Mouse (Mus musculus) C2C12 (cell line): ENCODE measurements around the gene Cep164. TPM values are rescaled to one million over a fixed set of nuclear protein-coding genes. Genes with fewer than 3 reads are reported as not detected.

Experiments
- H3K27me3 ChIP-seq: one replicate; pipeline ENCODE4 v1.6.1; 2011; ENCODE audit not compliant: control insufficient read depth, insufficient read depth, insufficient read length
- H3K36me3 ChIP-seq: one replicate; pipeline ENCODE4 v1.6.1; 2011; ENCODE audit not compliant: control insufficient read depth, insufficient read depth
- H3K4me3 ChIP-seq: one replicate; pipeline ENCODE4 v1.5.1; 2011; ENCODE audit warnings: mild to moderate bottlenecking, control low read depth; ENCODE audit not compliant: poor library complexity, insufficient read depth, severe bottlenecking
- H3K79me2 ChIP-seq: one replicate; pipeline ENCODE4 v1.6.1; 2011; ENCODE audit not compliant: control insufficient read depth, insufficient read depth
- H3K79me3 ChIP-seq: one replicate; pipeline ENCODE4 v1.6.1; 2011; ENCODE audit warnings: low read depth, control low read depth
- H3ac ChIP-seq: one replicate; pipeline ENCODE3; 2011; ENCODE audit warnings: low read depth; ENCODE audit not compliant: control insufficient read depth, insufficient read length
- CEBPB ChIP-seq: IDR thresholded peaks from one replicate; pipeline ENCODE4 v1.6.1; 2011; ENCODE audit warnings: low read depth, mild to moderate bottlenecking, control low read depth, moderate library complexity
- CTCF ChIP-seq: IDR thresholded peaks from one replicate; pipeline ENCODE4 v1.5.1; 2011; ENCODE audit not compliant: control insufficient read depth, insufficient read depth, insufficient read length
- FOSL1 ChIP-seq: IDR thresholded peaks from one replicate; pipeline ENCODE4 v1.8.0; 2011; ENCODE audit warnings: mild to moderate bottlenecking, low read length; ENCODE audit not compliant: poor library complexity, insufficient read depth, severe bottlenecking
- MAX ChIP-seq: IDR thresholded peaks from one replicate; pipeline ENCODE4 v1.6.1; 2011; ENCODE audit warnings: mild to moderate bottlenecking, control low read depth
- MYOD1 ChIP-seq: IDR thresholded peaks from one replicate; pipeline ENCODE4 v1.6.1; 2011; ENCODE audit warnings: low read depth; ENCODE audit not compliant: control insufficient read depth, insufficient read length
- MYOG ChIP-seq: IDR thresholded peaks from one replicate; pipeline ENCODE4 v1.6.1; 2011; ENCODE audit not compliant: control insufficient read depth, insufficient read length; ENCODE audit errors: extremely low read depth
- USF1 ChIP-seq: IDR thresholded peaks from one replicate; pipeline ENCODE4 v1.6.1; 2011; ENCODE audit warnings: low read depth, mild to moderate bottlenecking, control low read depth, moderate library complexity
- polyA plus RNA-seq: library from polyadenylated mRNA; unstranded; fragments of >200 nt; fragmentation: generic; extraction: Trizol; gene quantifications from one replicate; pipeline ENCODE4 v1.2.1, GENCODE M21; 2012; ENCODE audit warnings: missing spikeins

The Cep164 gene
- polyA plus RNA-seq, 1 experiment = 12.7 TPM

DNA sequence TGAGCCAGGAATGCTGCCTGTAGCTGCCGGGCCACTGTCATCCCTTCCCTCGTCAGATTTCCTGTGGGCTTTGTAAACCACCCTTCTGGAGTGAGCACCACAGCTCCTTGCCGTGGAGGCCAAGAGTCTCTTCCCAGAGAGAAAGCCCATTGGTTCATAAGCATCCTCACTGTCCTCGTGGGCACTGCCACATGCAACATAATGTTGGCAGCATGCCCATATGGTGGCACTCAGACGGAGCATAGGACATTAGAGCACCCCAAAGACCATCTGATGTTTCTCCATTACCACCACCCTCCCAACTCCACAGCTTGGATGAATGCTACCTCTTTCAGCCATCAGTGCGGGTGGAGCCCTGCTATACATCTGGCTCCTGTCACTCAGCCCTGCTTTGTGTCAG is 95.2 kb downstream of the Cep164 start:
- Histone ChIP-seq H3K4me3 (no peak overlapping the region), H3K27me3 (peaks cover 4% of the 10 kb centered on the region), H3K79me2 (no peaks in the 10 kb centered on the region), H3K36me3 (no peaks in the 10 kb centered on the region), H3K79me3 (no peaks in the 10 kb centered on the region), H3ac (no peak overlapping the region)
- no peak for TF ChIP-seq MYOD1
- TF ChIP-seq USF1 = no peak
- no peak for TF ChIP-seq MYOG
- no peak for TF ChIP-seq FOSL1
- no peak for TF ChIP-seq CTCF
- TF ChIP-seq CEBPB = no peak
- TF ChIP-seq MAX = no peak

GRCm38 (mm10) chr9:45731851-45732250 is 96.6 kb downstream of the Cep164 start:
- Histone ChIP-seq H3K79me2 (no peaks in the 10 kb centered on the region), H3K27me3 (peaks cover 4% of the 10 kb centered on the region), H3K4me3 (no peak overlapping the region), H3ac (no peak overlapping the region), H3K36me3 (no peaks in the 10 kb centered on the region), H3K79me3 (no peaks in the 10 kb centered on the region)
- TF ChIP-seq FOSL1 = no peak
- no peak for TF ChIP-seq CEBPB
- TF ChIP-seq MYOG = no peak
- no peak for TF ChIP-seq CTCF
- TF ChIP-seq MYOD1 = no peak
- no peak for TF ChIP-seq MAX
- TF ChIP-seq USF1 = no peak

DNA sequence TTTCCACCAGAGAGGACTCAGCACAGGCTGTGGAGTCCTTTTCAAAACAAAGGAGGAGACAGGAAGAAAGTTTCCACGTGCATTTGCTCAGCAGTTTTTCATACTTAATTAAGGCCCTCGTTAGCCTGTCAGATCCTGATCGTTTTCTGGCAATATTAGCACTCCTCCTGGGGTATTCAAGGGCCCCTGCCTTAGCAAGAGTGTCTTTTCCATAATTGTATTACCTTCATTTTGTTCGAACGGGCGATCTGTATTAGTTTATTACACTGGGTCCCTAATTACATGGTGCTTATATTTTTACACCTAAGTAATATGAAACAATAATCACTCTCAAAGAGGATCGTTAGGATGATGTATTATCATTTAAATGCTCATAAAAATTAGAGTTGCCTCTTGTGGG is 108.5 kb downstream of the Cep164 start:
- H3K36me3 ChIP-seq = no peaks in the 10 kb centered on the region
- no peak overlapping the region for H3K4me3 ChIP-seq
- H3ac ChIP-seq = no peak overlapping the region
- H3K79me3 ChIP-seq = no peaks in the 10 kb centered on the region
- H3K79me2 ChIP-seq = no peaks in the 10 kb centered on the region
- TF ChIP-seq MYOD1 (no peak), FOSL1 (no peak), CTCF (no peak), CEBPB (no peak), MYOG (no peak), MAX (no peak), USF1 (no peak)
- peaks cover 10% of the 10 kb centered on the region for H3K27me3 ChIP-seq

Other genes starting within 250 kb of the Cep164 start
- gene Bace1, start 9.9 kb upstream of the Cep164 start, polyA plus RNA-seq = 9.9 TPM
- gene Pcsk7, start 77.8 kb upstream of the Cep164 start, polyA plus RNA-seq = 18.0 TPM
- 10.8 TPM for gene Rnf214, start 78.2 kb upstream of the Cep164 start, polyA plus RNA-seq
- gene Tagln, start 107.4 kb upstream of the Cep164 start, polyA plus RNA-seq = 737 TPM
- 50.2 TPM for gene Sidt2, start 126.6 kb upstream of the Cep164 start, polyA plus RNA-seq
- 82.4 TPM for gene Pafah1b2, start 184.0 kb upstream of the Cep164 start, polyA plus RNA-seq
- 32.0 TPM for gene Sik3, start 184.1 kb upstream of the Cep164 start, polyA plus RNA-seq